Mouse (Mus musculus) spleen, adult 2 months (tissue): ENCODE measurements around the gene Scn10a.

Experiments used
- CTCF ChIP-seq: fragments of 200-500 bp; IDR thresholded peaks from 2 replicates; pipeline ENCODE4 v1.5.1; 2011; ENCODE audit warnings: mild to moderate bottlenecking, inconsistent platforms; ENCODE audit not compliant: insufficient read depth, insufficient read length, insufficient replicate concordance; ENCODE audit errors: extremely low read depth
- POLR2A ChIP-seq: fragments of 200-500 bp; IDR thresholded peaks from 2 replicates; pipeline ENCODE4 v1.6.1; 2011; ENCODE audit warnings: low read depth, low read length, inconsistent platforms

GRCm38 (mm10) chr9:119728412-119729097 lies 9.4 kb upstream of the Scn10a start:
- TF ChIP-seq CTCF, result no peak
- no peak for TF ChIP-seq POLR2A
